Mouse (Mus musculus) heart, adult 18-20 months (tissue): ENCODE data around the gene Sergef. TPM values are rescaled to one million over a fixed set of nuclear protein-coding genes. Genes with fewer than 3 reads are reported as not detected.

Experiments used
- DNase-seq, 2 experiments: peaks; one replicate each; pipeline ENCODE4 v3.0.0; 2021 to 2022; ENCODE audit warnings: mixed read lengths in 1 of 2
- total RNA-seq, 2 experiments: library from RNA; stranded (reverse); gene quantifications; 2 replicates each; pipeline ENCODE4 v1.2.3; 2021

The Sergef gene
- total RNA-seq, 2 experiments from 2014 or later: 3.8 to 5.9 TPM

DNA sequence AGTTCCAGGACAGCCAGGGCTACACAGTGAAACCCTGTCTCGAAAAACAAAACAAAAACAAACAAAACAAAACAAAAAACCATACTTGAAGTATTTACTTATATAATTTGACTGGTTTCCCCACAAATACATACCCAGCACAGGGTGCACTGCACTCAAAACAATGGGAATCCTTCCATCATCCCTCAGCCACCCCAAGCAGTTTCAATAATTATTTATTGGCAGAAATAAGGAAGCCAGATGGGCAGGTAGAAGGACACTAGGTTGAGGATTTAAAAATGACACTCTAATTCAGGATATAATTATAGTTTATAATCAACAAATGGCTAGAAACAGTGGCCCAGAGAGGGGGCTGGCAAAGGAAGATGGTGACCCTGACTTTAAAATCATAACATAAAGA lies 99.0 kb downstream of the Sergef start:
- DNase-seq: no peak

DNA sequence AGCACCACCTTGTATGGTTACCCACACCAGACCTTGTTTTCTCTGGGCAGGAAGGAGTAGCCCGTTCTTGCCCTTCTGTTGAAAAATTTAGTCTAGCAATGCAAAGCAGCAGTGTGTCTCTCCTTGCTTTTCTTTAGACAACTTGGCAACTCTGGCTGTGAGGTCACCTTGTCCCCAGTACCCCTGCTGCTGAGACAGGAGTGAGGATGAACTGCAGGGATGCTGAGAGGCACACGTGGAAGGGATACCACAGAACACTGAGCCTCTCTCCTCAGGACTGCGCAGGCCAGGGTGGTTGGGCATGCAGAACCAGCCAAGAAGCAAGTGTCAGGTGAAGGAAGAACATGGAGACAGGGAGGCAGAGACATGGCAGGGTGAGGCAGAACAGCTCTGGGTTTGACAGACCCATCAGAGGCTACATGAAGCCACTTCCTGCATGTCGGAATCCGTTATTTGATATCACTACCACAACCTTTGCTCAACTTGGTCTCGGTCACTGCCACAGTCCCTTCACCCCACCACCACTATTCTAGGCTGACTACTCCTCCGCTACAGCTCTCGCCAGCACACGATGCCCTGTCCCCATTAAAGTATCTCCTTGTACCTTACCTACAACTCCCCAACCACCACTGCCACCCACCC lies 103.0 kb downstream of the Sergef start:
- DNase-seq: no peak

DNA sequence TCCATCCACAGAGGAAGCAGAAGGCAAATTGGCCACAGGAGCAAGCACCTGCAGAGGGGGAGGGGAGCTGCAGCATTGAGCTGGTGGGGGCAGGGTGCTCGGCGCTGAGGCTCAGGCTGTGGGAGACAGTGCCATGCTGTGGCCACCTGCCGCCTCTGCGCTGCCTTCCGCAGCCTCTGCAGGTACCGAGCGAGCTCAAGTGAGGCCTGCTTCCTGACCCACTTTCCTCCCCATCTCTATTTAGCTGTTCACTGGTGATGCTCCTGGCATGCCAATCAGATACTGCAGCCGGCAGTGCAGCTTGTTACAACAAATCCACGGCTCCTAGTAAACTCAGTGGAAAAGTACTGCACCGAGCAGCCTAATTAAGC lies 104.2 kb downstream of the Sergef start:
- DNase-seq: peak in 1 of 2 experiments; percentile 15

DNA sequence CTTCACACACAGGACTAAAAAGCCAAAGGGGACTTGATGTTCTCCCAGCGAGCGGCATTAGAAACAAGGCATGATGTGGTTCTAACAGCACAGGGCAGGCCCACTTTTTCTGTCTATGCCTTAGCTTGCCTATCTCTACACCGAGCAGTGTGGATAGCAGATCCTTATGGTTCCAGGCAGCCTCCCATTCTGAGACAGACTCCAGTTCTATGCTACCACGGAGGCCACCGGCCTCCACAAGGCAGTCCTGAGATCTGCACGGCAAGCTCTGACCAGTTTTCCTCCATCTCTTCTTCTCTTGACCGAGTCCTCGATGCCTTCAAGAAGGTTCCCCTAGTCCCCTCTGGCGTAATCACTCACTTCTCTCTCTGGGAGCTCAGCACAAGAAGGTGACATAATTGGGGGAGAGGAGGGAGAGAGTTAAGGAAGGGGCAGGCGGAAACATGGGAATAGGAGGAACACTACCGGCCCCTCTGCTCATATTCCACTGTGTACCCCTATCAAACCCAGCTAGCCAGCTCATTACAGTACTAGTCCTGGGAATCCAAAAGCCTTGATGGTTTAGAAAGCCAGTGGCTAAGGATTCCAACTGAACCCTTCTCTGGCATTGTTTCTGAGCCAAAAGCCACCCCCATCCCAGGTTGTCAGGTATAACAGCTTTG lies 104.7 kb downstream of the Sergef start:
- no peak for DNase-seq

DNA sequence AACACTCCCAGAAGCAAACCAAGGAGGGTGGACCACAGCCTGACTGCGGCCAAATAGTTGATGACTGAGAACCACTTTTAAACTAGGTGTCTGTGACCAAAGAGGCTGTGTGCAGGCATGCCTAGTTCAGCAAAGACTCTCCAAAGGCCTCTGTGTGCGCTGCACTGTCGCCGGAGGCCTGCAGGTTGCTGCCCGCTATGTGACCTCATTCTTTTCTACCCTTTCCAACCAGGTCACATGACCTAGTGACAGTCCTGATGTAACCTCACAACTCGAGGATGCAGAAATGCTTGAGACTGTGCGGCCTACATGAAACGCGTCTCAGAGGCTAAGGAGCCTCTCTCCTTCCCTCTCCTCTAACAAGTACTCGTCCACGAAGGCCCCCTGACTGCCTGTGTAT lies 106.1 kb downstream of the Sergef start:
- DNase-seq: no peak

DNA sequence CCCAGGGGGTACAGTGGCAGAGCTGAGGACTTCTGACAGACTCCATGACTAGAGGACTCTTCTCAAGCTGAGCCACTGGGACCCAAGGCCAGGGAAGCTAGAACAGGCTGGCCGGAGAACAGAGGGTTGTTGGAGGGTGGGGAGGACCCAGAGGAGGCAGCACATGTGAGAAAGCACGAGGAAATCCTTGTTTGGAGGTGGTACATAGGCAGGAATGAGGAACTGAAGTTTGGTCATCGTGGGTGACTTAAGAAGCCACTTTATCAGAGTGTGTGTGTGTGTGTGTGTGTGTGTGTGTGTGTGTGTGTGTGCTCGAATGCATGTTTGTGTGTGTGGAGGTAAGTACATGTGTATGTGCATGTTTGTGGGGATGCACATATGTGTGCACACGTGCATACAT lies 108.3 kb downstream of the Sergef start:
- DNase-seq: no peak

DNA sequence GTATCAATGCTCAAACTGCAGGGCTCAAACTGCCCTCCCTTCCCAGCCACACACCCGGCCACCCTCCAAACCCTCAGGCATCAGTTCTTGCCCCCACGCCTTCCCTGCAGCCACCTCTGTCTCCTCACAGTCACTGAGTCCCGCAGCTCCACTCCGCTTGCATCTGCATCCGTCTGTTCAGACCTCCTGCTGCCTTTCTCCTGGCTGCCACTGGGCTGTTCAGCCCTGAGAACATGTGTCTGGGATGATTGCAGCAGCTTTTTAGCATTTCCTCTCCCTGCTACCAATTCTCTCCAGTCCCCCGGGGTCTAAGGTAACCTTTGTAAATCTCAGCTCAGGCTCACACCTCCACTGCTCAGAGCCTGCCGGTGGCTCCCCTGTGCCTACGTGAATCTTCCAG lies 109.7 kb downstream of the Sergef start:
- no peak for DNase-seq

DNA sequence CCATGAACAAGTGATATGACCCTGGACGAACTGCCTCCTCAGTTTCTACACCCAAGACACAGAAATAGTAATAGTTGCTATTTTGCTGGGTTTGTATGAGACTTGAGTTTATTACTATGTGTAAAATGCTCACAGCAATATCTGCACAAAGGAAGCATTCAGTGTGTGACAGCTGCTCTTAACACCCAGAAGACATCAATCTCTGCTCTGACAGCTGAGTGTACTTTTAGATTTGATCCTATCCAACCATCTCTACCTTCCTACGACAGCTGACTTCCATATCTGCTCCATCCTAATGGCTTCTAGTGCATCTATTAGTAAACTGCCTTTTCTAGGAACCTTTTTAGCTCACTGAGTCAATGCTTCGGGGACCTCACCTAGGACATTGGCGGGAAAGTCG lies 110.3 kb downstream of the Sergef start:
- no peak for DNase-seq

DNA sequence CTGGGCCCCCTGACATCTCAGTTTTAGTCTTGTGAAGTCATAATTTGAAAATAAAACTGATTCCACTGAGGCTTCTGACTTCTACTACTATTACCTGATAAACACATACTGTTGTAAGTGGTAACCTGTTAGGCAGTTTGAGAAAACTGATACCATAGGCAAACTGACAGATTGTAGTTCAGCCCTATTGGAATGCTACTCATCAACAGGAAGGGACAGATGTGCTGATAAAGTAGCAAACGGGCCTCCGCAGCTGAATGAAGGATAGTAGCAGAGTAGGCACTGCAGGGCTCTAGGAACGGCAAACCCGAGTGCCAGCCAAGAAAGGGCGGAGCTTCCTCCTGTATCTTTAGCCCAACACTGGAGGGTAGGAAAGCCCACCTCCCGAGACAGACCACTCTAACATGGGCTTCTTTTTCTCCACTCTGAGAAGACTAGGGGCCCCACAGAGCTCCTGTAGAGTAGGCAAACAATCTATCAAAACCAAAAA lies 112.9 kb downstream of the Sergef start:
- DNase-seq: no peak

DNA sequence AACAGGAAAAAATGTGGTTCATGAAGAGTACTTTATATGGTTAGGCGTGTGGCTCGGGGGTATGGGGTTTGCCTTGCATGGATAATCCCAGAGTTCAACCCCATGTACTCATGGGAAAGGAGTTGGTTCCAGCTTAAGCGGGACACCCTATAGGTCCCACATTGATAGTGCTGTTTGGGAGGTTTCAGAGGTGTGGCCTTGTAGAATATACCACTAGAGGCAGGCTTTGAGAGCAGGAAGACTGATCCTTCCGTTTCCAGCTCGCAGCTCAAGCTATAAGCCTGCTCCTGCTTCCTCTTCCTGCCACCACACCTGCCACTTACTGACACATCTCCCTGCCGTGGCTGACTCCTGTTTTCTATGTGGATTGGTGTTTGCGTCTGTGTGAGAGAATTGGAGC lies 116.4 kb downstream of the Sergef start:
- no peak for DNase-seq

DNA sequence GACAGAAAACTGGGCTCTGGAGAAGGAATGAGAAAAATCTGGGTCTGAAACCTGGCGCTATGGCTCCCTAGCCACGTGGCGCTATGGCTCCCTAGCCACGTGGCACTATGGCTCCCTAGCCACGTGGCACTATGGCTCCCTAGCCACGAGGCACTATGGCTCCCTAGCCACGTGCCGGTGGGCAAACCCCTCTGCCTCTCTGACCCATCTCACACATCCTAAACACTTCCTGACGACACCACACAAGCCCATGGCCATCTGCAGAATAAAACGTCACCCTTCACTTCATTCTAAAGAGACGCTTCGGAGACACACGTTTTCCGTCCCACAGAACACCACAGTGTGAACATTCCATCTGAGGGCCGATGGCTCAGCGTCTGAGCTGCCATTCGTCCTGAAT lies 117.8 kb downstream of the Sergef start:
- no peak for DNase-seq

DNA sequence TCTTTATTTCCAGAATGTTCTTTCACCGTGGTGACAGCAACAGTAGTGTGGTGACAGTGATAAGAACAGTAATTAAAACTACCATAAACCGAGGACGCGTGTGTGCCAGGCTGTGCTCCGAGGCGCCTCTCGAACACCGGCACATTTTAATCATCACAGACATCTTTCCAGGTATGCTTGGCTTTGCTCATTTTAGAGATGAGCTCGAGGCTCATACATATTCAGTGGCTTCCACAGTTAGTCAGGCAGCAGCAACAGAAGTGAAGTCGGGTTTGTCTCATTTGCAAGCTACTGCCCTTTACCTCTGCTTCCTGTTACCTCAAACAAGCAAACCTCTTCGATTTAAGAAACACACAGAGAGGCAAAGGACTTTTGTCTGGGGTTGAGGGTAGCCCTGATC lies 120.5 kb downstream of the Sergef start:
- no peak for DNase-seq

DNA sequence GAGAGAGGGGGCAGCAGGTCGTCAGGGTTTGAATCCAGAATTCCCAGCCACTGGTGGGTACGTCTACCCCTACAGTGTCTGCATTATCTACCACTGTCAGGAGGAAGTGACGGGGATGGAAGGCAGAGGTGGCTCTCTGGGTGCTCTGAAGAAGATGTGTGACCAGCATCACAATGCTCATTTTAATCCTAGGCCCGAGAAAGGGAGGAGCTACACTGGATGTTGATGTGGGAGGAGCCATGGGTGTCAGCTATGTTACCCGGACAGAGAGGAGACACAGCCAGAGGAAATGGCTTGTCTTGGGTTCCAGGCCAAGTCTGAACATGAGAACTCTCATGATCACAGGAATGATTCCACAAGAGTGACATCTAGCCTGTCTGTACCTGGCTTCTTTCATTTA lies 122.4 kb downstream of the Sergef start:
- no peak for DNase-seq

DNA sequence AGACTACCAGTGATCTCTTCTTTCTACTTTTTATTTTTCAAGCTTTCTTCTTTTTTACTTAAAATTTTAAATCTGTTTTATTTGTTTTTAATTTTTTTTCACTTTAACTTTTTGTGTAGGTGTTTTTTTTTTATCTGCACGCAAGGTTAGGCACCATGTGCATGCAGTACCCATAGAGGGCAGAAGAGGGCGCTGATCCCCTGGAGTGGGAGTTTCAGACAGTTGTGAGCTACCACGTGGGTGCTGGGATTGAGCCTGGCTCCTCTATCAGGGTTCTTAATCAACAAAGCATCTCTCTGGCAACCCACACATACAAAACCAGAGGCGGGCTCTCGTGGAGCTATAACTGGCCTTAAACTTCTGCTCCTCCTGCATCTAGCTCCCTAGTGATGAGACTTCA lies 123.6 kb downstream of the Sergef start:
- DNase-seq: no peak

DNA sequence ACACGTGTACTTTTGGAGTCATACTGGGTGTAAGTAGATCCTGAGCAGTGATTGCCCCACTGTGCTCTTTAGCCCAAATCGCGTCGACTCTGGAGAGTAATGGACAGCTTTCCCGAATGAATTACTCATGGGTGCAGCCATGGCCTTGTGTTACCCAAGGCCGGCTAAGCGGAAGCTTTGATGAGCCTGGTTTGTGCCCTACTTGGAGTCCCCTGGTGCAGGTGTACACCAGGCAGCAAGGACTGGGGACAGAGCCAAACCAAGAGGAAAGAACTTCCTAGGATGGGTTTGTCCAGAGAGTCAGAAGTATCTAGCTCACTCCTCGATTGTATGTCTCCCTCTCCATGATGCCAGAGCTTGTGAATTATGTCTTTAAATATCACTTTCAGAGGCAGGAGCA lies 124.6 kb downstream of the Sergef start:
- DNase-seq: no peak

DNA sequence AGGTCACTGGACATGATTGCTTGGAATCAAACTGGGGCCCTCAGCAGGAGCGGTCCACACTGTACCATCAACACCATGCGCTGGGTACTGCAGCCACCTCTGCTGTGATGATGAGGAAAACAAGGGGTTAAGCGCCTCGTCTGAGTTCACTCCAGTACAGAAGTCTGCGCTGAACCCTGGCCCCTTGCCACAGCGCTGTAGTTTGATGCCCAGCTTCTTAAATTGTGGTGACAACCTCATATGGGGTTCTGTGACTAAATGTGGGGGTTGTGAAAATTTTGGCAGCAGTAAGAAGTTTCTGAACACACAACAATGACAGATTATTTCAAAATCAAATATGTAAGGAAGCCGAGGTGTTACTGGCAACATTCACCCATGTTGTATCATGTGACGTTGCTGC lies 126.0 kb downstream of the Sergef start:
- no peak for DNase-seq

DNA sequence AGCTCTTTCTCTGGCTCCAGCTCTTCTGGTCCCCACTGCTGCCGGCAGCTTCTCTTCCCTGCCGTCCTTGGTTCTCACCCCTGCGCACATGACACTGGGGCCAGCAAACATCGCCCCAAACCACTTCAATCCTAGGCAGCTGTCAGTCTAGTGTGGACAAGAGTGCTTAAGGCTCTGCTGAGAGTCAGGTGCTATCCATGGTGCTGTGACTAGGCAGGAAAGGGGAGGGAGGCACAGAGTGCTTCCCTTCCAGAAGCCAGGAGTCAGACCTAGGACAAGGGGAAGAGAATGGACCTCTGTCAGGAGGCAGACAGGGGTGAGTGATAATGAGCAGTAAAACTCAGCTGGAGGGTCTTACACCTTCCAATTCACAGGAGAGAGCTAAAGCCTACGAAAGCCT lies 126.8 kb downstream of the Sergef start:
- no peak for DNase-seq

DNA sequence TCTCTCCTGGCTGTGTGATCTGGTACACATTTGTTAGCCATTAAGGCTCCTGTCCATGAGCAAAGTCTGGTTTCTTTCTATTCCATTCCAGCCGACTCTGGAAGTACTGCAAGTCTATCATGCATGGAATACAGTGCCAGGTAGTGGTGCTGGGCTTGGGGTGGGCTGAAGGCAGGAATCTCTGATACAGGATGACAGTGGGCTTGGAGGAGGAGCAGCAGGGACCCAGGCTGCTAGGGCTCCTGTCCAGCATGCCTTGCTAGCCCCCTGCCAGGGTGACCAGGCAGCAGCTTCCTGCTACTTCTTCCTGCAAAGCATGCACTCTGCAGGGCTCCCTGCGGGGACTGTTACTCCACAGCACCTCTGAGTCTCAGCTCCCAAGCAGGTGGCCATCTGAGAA lies 128.8 kb downstream of the Sergef start:
- DNase-seq: no peak

DNA sequence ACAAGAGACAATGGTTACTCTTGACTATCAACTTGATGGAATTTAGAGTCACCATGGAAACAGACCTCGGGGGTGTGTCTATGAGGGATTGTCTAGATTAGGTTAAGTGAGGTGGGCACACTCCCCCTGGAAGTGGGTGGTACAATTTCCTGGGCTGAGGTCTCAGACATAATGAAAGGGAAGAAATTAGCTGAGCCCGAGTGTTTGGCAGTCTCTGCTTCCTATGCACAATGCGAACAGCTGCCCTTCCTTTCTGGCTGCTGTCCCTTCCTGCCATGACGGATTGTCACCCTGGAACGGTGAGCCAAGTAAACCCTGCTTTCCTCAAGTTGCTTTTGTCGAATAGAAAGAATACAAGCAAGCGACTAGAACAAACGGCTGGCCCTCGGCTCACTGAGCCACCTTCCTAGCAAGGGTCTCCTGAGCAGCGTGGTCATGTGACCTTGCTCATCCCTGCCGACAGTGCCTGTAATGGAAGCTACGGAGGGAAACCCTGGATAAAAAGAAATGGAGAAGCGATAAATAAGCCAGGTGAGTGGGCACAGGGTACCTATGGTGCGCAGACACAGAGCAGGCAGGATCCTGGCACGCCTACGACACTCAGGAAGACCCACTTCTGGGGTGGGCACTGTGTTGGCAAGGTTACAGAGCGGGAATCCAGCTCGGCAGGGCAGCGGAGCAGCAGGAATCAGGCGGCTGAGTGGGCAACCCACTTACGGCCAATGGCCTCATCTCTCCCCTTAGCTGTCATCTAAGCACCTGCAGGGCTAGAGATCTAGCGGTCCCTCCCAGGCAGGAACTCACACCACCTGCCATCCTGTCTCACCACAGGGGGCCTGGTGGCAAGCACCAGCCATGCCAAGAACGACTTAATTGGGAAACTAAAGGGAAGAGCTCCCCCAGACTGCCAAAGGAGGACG lies 130.0 kb downstream of the Sergef start:
- peak; percentile 17 to 43 for DNase-seq

DNA sequence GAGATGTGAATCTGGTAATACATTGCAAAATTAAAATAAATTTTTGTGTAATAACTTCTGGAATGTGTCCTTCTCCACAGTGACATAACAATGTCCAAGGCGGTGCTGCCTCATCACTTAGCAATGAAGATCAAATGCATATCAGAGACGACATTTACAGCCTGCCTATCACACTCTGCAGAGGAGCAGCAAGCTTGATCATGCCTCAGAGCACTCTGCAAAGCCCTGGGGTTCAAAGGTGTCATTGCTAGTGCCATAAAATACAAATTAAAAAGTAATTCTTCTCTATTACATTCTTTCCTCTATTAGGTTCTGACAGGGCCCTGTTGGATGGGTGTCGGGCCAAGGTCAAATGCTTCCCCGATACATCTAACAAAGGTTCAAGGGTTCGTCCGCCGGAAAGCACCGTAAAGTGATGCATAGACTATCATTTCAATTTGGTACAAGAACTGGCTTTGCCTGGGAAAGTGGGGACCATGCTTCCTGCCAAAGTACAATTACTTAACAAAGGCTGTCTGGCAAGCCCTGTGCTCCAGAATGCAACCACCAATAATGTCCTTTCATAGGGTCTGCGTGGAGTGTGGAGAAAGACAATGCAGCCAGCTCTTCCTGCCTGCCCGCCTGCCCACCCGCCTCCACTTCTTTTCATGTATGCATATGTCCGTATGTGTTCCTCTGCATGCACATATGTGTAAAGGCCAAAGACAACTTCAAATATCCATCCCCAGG lies 130.9 kb downstream of the Sergef start:
- no peak for DNase-seq

DNA sequence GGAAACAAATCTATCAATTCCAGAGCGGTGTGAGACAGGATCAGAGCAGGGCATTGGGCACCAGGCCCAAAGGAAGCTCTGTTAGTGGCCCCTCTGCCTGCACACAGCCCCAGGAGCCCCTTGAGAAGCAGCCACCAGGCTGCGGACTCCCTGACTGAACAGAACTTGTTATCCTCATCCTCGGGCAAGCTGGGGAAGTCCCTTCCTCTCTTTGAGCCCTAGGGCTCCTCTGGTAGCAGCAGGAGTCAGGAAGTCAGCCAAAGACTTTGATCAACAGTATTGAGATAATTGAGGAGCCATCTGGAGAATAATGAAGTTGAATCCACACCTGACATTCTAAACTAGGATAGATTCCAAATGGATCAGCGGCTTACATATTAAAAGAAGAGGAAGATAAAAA lies 135.4 kb downstream of the Sergef start:
- DNase-seq: no peak

DNA sequence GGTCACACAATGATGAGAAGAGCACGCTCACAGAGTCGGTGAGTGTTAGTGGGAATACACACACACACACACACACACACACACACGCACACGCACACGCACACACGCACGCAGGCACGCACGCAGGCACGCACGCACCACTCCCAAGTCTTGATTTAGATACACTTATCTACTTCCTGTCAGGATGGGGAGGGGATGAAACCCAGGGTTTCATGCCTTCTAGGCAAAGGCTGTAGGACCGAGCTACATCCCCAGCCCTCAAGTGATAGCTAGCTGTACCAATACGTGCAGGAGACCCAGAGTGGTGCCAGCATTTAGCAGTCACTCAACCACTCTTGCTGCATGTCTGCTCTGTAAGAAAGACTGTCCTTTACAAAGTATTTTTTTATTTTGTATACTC lies 137.0 kb downstream of the Sergef start:
- DNase-seq: no peak

DNA sequence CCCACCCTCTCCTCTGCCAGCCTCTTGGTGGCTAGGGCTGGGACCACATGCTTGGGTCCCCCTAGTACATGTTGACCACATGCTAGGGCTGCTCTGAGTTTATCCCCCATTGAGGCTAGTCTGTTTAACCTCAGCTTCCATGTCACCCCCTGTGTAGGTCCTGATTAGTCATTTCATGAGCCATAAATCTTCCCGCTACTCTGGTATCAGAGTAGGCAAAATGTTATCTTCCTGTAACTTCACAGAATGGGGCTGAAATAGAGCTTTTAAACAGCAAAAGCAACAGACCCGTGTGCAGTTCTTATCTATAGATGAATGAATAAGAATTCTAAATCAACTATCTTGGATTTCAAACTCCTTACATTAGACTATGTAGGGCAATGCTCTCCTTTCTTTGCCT lies 138.1 kb downstream of the Sergef start:
- no peak for DNase-seq
